Mouse (Mus musculus) cortical plate, adult 2 months (tissue): ENCODE measurements around the gene Sohlh2. TPM values are rescaled to one million over a fixed set of nuclear protein-coding genes. Genes with fewer than 3 reads are reported as not detected.
A peak's percentile ranks its signal among the peaks of the same experiment; 100 is the strongest.

Experiments
- H3K27ac ChIP-seq: fragments of 200-500 bp; 2 replicates; pipeline ENCODE4 v1.5.1; 2012; ENCODE audit warnings: low read length, control low read depth, inconsistent platforms; ENCODE audit not compliant: insufficient read depth
- H3K4me1 ChIP-seq: fragments of 200-500 bp; 2 replicates; pipeline ENCODE4 v1.6.1; 2011; ENCODE audit warnings: low read length; ENCODE audit not compliant: control insufficient read depth, insufficient read depth
- H3K4me3 ChIP-seq: fragments of 200-500 bp; 2 replicates; pipeline ENCODE4 v1.5.1; 2011; ENCODE audit warnings: mild to moderate bottlenecking, low read length, control low read depth; ENCODE audit not compliant: insufficient read depth
- CTCF ChIP-seq: fragments of 200-500 bp; IDR thresholded peaks from 2 replicates; pipeline ENCODE4 v1.5.1; 2011; ENCODE audit warnings: mild to moderate bottlenecking, control low read depth, low read length; ENCODE audit not compliant: insufficient read depth; ENCODE audit errors: extremely low read depth
- POLR2A ChIP-seq: fragments of 200-500 bp; IDR thresholded peaks from 2 replicates; pipeline ENCODE4 v1.6.1; 2011; ENCODE audit warnings: mild to moderate bottlenecking, low read length, control low read depth; ENCODE audit not compliant: insufficient read depth; ENCODE audit errors: extremely low read depth
- polyA plus RNA-seq: library from polyadenylated mRNA; depleted of rRNA; stranded (reverse); fragments of >200 nt; gene quantifications from 2 replicates; pipeline ENCODE4 v1.2.3, GENCODE M21; 2012

Gene Sohlh2
- polyA plus RNA-seq, 1 experiment: not detected

DNA sequence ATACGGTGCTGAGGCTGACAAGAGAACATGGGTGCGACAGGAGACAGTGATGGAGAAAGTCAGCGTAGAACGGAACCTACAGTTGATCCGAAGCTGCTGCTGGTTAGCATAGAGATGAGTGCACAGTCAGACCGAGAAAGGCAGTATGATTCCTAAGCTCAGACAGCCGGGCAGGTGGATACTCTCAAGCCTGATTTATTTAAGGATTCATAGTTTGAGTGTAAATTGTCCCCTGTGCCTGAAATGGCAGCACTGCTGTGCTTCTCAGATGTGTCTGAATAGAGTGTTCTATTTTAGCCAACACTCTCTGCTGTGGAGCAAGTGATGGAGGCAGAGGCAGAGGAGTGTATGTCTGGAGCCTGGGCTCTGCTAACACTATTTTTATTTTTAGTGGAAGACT lies 27.7 kb upstream of the Sohlh2 start:
- Histone ChIP-seq H3K27ac (no peak overlapping the region; the same call in 1 of the 2 replicates), H3K4me1 (peaks cover 2% of the 10 kb centered on the region; the same call in 1 of the 2 replicates), H3K4me3 (0 out of 2 replicates have a peak overlapping the region, but pooled peaks have one; percentile 1)
- TF ChIP-seq CTCF (no peak), POLR2A (no peak)

DNA sequence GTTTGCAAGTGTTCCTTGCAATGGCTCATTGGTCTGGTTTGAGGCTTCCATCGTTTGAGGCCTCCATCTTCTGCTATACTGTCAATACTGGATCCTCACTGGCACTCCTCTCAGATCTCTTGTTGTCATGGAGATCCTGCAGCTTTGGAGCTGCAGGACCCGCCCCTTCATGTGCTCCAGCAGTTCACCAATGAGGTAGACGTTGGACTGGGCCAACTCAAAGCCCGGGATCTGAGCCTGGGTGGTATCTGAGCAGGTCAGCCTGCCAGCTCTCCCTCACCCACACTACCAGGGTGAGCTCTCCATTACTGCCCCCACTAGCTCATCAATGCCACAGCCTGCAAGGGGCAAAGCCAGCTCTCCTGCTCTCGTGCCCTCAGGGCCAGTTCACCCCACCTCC lies 24.4 kb upstream of the Sohlh2 start:
- H3K4me3 ChIP-seq: no peak overlapping the region
- H3K27ac ChIP-seq: no peak overlapping the region
- peaks cover 2% of the 10 kb centered on the region; the same call in 1 of the 2 replicates for H3K4me1 ChIP-seq
- TF ChIP-seq CTCF (no peak), POLR2A (no peak)

DNA sequence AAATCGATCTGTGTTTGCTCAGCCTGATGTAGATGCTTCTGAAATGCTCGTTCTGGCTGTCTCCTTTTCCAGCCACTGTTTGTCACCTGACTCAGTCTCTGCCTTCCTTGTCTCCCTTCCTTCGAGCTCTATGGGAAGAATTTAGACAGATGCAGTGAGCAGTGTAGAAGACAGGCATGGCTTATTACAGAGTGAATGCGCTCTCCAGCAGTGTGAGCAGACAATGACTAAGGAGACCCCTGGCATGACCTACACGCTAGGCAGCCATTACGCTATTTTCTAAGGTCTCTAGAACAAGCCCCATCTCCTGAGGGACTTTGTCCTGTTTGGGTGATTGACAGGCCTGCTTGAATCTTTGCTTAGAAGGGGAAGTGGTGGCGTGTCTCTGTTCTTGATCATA lies 20.7 kb upstream of the Sohlh2 start:
- TF ChIP-seq POLR2A: no peak
- TF ChIP-seq CTCF: no peak

DNA sequence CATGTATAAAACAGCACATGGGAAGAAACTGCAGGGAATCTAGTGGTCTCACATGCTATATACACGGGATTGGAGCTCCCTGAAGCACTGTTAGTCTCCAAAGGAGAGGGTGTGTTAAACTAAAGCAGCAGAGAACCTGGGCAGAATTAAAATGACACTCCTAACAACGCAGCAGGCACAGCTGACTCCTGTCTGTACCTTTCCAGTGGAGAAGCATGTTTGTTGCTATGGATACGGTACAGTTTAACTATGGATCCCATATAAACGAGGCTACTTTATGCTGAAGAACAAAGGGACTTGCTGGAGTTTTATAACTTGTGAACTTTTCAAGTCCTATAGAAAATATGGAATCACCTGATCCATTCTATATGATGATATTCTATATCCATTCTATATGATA lies 18.3 kb upstream of the Sohlh2 start:
- no peak overlapping the region for H3K4me3 ChIP-seq
- no peak for TF ChIP-seq POLR2A
- no peak for TF ChIP-seq CTCF
- H3K4me1 ChIP-seq: no peaks in the 10 kb centered on the region
- no peak overlapping the region for H3K27ac ChIP-seq

More for the DNA sequence above, 20.7 kb upstream of the Sohlh2 start:
- no peak overlapping the region for H3K27ac ChIP-seq
- H3K4me3 ChIP-seq: no peak overlapping the region
- H3K4me1 ChIP-seq: no peaks in the 10 kb centered on the region

DNA sequence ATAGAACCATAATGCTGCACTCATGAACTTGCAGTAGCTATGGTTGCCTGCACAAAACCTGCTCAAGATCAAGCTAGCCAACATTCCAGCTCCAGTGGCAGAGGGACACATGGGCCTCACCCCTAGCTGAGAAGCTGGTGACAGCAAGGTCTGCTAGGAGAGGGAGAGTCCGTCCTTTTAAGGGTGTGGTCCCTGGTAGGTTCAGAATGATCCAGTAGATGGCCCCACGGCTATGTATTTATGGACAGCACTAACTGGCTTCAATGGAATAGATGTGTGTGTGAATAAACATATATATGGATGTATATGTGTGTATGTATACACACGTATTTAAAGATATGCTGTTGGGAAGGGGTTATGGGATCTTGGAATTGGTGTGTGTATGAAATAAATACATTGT lies 9.3 kb upstream of the Sohlh2 start:
- Histone ChIP-seq H3K4me1 (no peaks in the 10 kb centered on the region), H3K27ac (no peak overlapping the region), H3K4me3 (no peak overlapping the region)
- no peak for TF ChIP-seq POLR2A
- no peak for TF ChIP-seq CTCF

DNA sequence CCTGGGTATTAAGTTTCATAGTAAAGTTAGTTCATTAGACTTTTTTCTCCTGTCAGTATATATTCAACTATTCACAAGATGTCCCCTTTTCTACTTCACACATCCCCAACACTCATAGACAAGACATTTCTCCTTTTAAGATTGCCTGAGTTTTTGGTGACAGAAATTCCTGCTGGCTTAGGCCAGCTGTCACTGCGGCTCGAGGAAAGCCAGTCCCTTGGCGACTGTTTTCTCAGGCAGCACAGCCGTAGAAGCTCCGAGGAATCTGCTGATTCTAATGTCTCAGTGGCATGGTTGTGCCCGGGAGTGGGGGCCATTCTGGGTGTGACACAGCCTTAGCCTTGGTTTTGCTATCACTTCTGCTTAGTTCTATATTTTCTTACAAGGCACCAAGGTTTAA lies 4.6 kb upstream of the Sohlh2 start:
- H3K27ac ChIP-seq: no peak overlapping the region
- TF ChIP-seq POLR2A (no peak), CTCF (no peak)
- H3K4me3 ChIP-seq: no peak overlapping the region
- H3K4me1 ChIP-seq: no peaks in the 10 kb centered on the region

DNA sequence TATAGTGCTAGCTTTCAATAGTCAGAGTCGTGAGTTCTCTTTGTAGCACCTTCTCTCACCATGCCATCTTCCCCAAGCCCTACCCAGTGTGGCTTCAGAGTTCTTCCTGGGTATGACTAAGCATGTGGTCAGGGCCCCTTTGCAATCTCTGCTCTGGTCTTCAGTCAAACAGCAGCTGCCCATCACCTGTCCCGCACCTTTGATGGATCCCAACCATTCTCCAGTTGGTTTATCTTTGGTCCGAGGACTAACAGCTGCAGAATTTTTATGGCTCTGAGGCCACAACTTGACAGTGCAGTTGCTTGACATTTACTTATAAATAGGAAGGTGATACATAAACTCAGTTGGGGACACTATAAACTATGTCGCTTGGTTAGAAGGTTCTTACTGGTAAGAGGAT lies 9.8 kb downstream of the Sohlh2 start:
- Histone ChIP-seq H3K27ac (no peak overlapping the region), H3K4me3 (no peak overlapping the region), H3K4me1 (no peaks in the 10 kb centered on the region)
- TF ChIP-seq POLR2A (no peak), CTCF (no peak)

DNA sequence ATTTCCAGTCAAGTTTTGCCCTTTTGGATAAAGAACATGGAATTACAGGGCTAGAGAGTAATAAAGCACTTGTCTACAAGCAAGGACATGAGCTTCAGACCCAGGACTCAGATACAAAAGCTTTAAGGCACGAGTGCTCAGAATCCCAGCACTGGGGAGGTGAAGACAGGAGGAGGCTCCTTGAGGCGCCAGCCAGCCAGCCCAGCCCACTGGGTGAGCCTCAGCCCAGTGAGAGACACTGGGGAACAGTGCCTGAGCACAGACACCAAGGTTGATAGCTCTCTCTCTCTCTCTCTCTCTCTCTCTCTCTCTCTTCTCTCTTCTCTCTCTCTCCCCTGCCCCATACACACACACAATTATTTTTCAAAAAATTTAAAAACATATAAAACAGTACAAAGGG lies 11.5 kb downstream of the Sohlh2 start:
- Histone ChIP-seq H3K4me1 (no peaks in the 10 kb centered on the region), H3K27ac (no peak overlapping the region), H3K4me3 (no peak overlapping the region)
- TF ChIP-seq CTCF (no peak), POLR2A (no peak)

DNA sequence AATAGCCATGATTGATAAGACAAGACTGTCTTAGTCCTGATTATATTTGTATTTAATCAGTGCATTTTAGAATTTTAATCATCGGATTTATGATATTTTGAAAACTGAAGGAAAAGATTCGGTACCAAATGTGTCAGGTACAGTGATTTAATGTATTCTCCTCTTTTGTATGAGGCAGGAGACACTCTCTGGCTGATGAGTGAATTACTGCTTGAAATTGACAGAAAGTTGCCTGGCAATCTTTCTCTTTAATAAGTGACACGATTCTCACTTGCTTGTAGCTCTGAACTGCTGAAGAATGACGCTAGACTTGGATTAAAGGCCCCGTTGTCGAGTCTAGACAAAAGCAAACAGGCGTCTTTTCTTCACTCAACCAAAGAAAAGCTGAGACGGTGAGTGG lies 13.0 kb downstream of the Sohlh2 start:
- no peaks in the 10 kb centered on the region for H3K4me1 ChIP-seq
- no peak overlapping the region for H3K4me3 ChIP-seq
- no peak overlapping the region for H3K27ac ChIP-seq
- TF ChIP-seq CTCF (no peak), POLR2A (no peak)

DNA sequence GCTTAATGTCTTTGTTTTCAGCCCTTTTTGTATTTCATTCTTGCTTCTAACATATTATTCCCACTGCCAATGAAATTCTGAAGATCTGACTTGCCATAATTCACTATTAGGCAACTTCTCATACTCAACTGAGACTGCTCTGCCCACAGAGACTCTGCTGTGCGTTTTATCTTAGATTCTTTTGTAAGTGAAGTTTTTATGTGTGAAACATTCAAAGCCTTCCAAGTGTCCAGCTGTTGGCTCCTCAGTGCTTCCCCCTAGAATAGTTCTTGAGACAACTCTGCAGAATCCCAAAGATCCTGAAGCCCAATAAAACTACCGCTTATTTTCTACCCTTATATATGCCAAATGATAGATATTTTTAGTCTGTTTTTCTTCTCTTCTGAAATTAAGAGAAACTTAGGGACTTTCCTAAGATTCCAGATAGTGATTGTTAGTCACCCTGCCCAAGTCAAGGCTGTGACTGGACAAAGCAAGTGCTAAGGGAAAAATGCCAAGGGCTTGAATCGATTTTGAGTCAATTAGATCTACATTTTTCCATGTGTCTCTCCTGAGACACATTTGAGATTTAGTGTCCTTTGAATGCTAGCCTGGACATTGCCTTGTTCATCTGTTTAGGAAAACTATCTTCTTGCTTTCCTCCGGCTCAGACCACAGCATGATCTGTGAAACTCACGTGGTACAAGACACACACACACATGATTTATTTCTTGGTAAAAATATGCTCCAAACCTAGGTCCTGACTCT lies 13.9 kb downstream of the Sohlh2 start:
- Histone ChIP-seq H3K4me3 (no peak overlapping the region), H3K27ac (no peak overlapping the region), H3K4me1 (no peaks in the 10 kb centered on the region)
- TF ChIP-seq POLR2A (no peak), CTCF (no peak)
